Mouse (Mus musculus): ENCODE data around the gene Gm10097. TPM values are rescaled to one million over a fixed set of nuclear protein-coding genes. Genes with fewer than 3 reads are reported as not detected.

Gm10097 gene
- not detected in 2 replicates for polyA plus RNA-seq (2012; rRNA removed)

GRCm38 (mm10) chr10:5068676-5069265, at the start of gene Gm10097:
Gene Gm10097 (plus strand): TSS chr10:5069192.
- peaks cover 9% of the 10 kb centered on the region for H3K4me1 ChIP-seq (ENCODE audit: control insufficient read depth, insufficient read depth, low read length)
- 11% methylated on average over 14 of the region's 14 CpGs for WGBS
- H3K27ac ChIP-seq (ENCODE audit: insufficient read depth, low read length), result peak within 1 kb of the TSS; percentile 77
- no peak for TF ChIP-seq CTCF (IDR thresholded peaks at IDR 0.05; ENCODE audit: borderline replicate concordance, insufficient read depth, low read depth, low read length)
- TF ChIP-seq POLR2A (IDR thresholded peaks at IDR 0.05; ENCODE audit: borderline replicate concordance, insufficient read depth, low read length), result no peak
- H3K4me3 ChIP-seq (replicated peaks; ENCODE audit: insufficient read depth, low read depth, low read length), result no peak within 1 kb of the TSS
- DNase-seq, result peak; percentile 59 to 73
- H3K27me3 ChIP-seq (ENCODE audit: control insufficient read depth, insufficient read depth, low read length), result no peaks in the 10 kb centered on the region

GRCm38 (mm10) chr10:5025906-5026305, 43.1 kb upstream of the Gm10097 start:
- WGBS, result 88% methylated on average over 4 of the region's 4 CpGs
- Histone ChIP-seq H3K27ac (ENCODE audit: insufficient read depth, low read length) (no peak overlapping the region), H3K27me3 (ENCODE audit: control insufficient read depth, insufficient read depth, low read length) (no peaks in the 10 kb centered on the region), H3K4me3 (replicated peaks; ENCODE audit: insufficient read depth, low read depth, low read length) (no peak overlapping the region), H3K4me1 (ENCODE audit: control insufficient read depth, insufficient read depth, low read length) (no peaks in the 10 kb centered on the region)
- no peak for DNase-seq
- no peak for TF ChIP-seq CTCF (IDR thresholded peaks at IDR 0.05; ENCODE audit: borderline replicate concordance, insufficient read depth, low read depth, low read length)
- no peak for TF ChIP-seq POLR2A (IDR thresholded peaks at IDR 0.05; ENCODE audit: borderline replicate concordance, insufficient read depth, low read length)

GRCm38 (mm10) chr10:5027208-5027607, 41.8 kb upstream of the Gm10097 start:
- H3K27me3 ChIP-seq (ENCODE audit: control insufficient read depth, insufficient read depth, low read length), result no peaks in the 10 kb centered on the region

GRCm38 (mm10) chr10:5028301-5028700, 40.7 kb upstream of the Gm10097 start:
- no peak overlapping the region for H3K27ac ChIP-seq (ENCODE audit: insufficient read depth, low read length)
- H3K4me1 ChIP-seq (ENCODE audit: control insufficient read depth, insufficient read depth, low read length), result no peaks in the 10 kb centered on the region
- WGBS, result 67% methylated on average over 9 of the region's 9 CpGs
- no peak overlapping the region for H3K4me3 ChIP-seq (replicated peaks; ENCODE audit: insufficient read depth, low read depth, low read length)
- no peaks in the 10 kb centered on the region for H3K27me3 ChIP-seq (ENCODE audit: control insufficient read depth, insufficient read depth, low read length)
- TF ChIP-seq CTCF (IDR thresholded peaks at IDR 0.05; ENCODE audit: borderline replicate concordance, insufficient read depth, low read depth, low read length), result no peak
- no peak for TF ChIP-seq POLR2A (IDR thresholded peaks at IDR 0.05; ENCODE audit: borderline replicate concordance, insufficient read depth, low read length)
- no peak for DNase-seq

More at GRCm38 (mm10) chr10:5027208-5027607, 41.8 kb upstream of the Gm10097 start:
- Histone ChIP-seq H3K4me3 (replicated peaks; ENCODE audit: insufficient read depth, low read depth, low read length) (no peak overlapping the region), H3K4me1 (ENCODE audit: control insufficient read depth, insufficient read depth, low read length) (no peaks in the 10 kb centered on the region), H3K27ac (ENCODE audit: insufficient read depth, low read length) (no peak overlapping the region)
- DNase-seq, result no peak
- TF ChIP-seq CTCF (IDR thresholded peaks at IDR 0.05; ENCODE audit: borderline replicate concordance, insufficient read depth, low read depth, low read length) (no peak), POLR2A (IDR thresholded peaks at IDR 0.05; ENCODE audit: borderline replicate concordance, insufficient read depth, low read length) (no peak)
- WGBS, result 86% methylated on average over 1 of the region's 1 CpGs

- TF ChIP-seq CTCF (IDR thresholded peaks at IDR 0.05; ENCODE audit: borderline replicate concordance, insufficient read depth, low read depth, low read length), result no peak
- TF ChIP-seq POLR2A (IDR thresholded peaks at IDR 0.05; ENCODE audit: borderline replicate concordance, insufficient read depth, low read length), result no peak
- Histone ChIP-seq H3K4me3 (replicated peaks; ENCODE audit: insufficient read depth, low read depth, low read length) (no peak overlapping the region), H3K4me1 (ENCODE audit: control insufficient read depth, insufficient read depth, low read length) (no peaks in the 10 kb centered on the region), H3K27ac (ENCODE audit: insufficient read depth, low read length) (no peak overlapping the region), H3K27me3 (ENCODE audit: control insufficient read depth, insufficient read depth, low read length) (no peaks in the 10 kb centered on the region)
- 89% methylated on average over 2 of the region's 2 CpGs for WGBS
- no peak for DNase-seq
Measured at GRCm38 (mm10) chr10:5029161-5029560, 39.8 kb upstream of the Gm10097 start.

GRCm38 (mm10) chr10:5029883-5030282, 39.1 kb upstream of the Gm10097 start:
- no peak for DNase-seq
- H3K27ac ChIP-seq (ENCODE audit: insufficient read depth, low read length), result no peak overlapping the region
- H3K27me3 ChIP-seq (ENCODE audit: control insufficient read depth, insufficient read depth, low read length), result no peaks in the 10 kb centered on the region
- 93% methylated on average over 1 of the region's 1 CpGs for WGBS
- H3K4me3 ChIP-seq (replicated peaks; ENCODE audit: insufficient read depth, low read depth, low read length), result no peak overlapping the region
- H3K4me1 ChIP-seq (ENCODE audit: control insufficient read depth, insufficient read depth, low read length), result no peaks in the 10 kb centered on the region
- TF ChIP-seq POLR2A (IDR thresholded peaks at IDR 0.05; ENCODE audit: borderline replicate concordance, insufficient read depth, low read length) (no peak), CTCF (IDR thresholded peaks at IDR 0.05; ENCODE audit: borderline replicate concordance, insufficient read depth, low read depth, low read length) (no peak)

GRCm38 (mm10) chr10:5032192-5033048, 36.6 kb upstream of the Gm10097 start:
- no peak overlapping the region for H3K4me3 ChIP-seq (replicated peaks; ENCODE audit: insufficient read depth, low read depth, low read length)
- TF ChIP-seq CTCF (IDR thresholded peaks at IDR 0.05; ENCODE audit: borderline replicate concordance, insufficient read depth, low read depth, low read length) (no peak), POLR2A (IDR thresholded peaks at IDR 0.05; ENCODE audit: borderline replicate concordance, insufficient read depth, low read length) (no peak)
- no peaks in the 10 kb centered on the region for H3K27me3 ChIP-seq (ENCODE audit: control insufficient read depth, insufficient read depth, low read length)
- no peak for DNase-seq
- H3K27ac ChIP-seq (ENCODE audit: insufficient read depth, low read length), result no peak overlapping the region
- 58% methylated on average over 15 of the region's 15 CpGs for WGBS
- no peaks in the 10 kb centered on the region; the same call in 1 of the 2 replicates for H3K4me1 ChIP-seq (ENCODE audit: control insufficient read depth, insufficient read depth, low read length)

Measured in cerebellum, adult 2 months (tissue).